Mouse (Mus musculus): ENCODE data around the gene Ccdc180. TPM values are rescaled to one million over a fixed set of nuclear protein-coding genes. Genes with fewer than 3 reads are reported as not detected.

The Ccdc180 gene
- total and polyA plus RNA-seq, 3 experiments = 0.20 TPM; not detected in 2

- Histone ChIP-seq H3K4me2 (ENCODE audit: insufficient read depth, low read depth, poor library complexity, severe bottlenecking) (no peak overlapping the region), H3K9me3 (replicated peaks; ENCODE audit: low read length) (peaks cover 11% of the 10 kb centered on the region), H3K9ac (ENCODE audit: insufficient read depth, low read depth) (no peak overlapping the region), H3K36me3 (replicated peaks in 1 of 2; ENCODE audit: control insufficient read depth in 1 of 2, insufficient read depth in 1 of 2, low read length in 1 of 2) (no peaks in the 10 kb centered on the region), H3K4me1 (ENCODE audit: control insufficient read depth in 1 of 2, insufficient read depth in 2 of 2) (no peaks in the 10 kb centered on the region), H3K27me3 (replicated peaks) (peaks cover 55% of the 10 kb centered on the region), H3K79me2 (replicated peaks; ENCODE audit: control insufficient read depth, extremely low read depth, insufficient read depth, poor library complexity, severe bottlenecking) (no peaks in the 10 kb centered on the region), H3K27ac (ENCODE audit: insufficient read depth, low read depth) (no peak overlapping the region), H3K4me3 (replicated peaks in 1 of 3; ENCODE audit: low read depth in 2 of 3, low read length in 2 of 3, poor library complexity in 1 of 3) (no peak overlapping the region)
- no peak for DNase-seq (ENCODE audit: extremely low read depth)
- in situ Hi-C loops (cut with MboI; ENCODE audit: low pct_ligation_motif_present, low pct_unique_long_range_greater_than_20kb, low sequenced_read_pairs) (no loop called here), dilution Hi-C loops (cut with MboI; ENCODE audit: extremely low pct_ligation_motif_present, extremely low pct_unique_long_range_greater_than_20kb, low sequenced_read_pairs) (no loop called here)
- no peak for TF ChIP-seq CTCF (conservative IDR thresholded peaks at IDR 0.05 in 1 of 2, IDR thresholded peaks at IDR 0.05 in 1 of 2; ENCODE audit: low read depth in 2 of 2, low read length in 2 of 2)
- TF ChIP-seq UBTF (IDR thresholded peaks at IDR 0.05; ENCODE audit: low read depth, low read length) = no peak
- no peak for TF ChIP-seq CHD1 (IDR thresholded peaks at IDR 0.05; ENCODE audit: low read depth, low read length)
- no peak for TF ChIP-seq SIN3A (IDR thresholded peaks at IDR 0.05; ENCODE audit: low read length)
- TF ChIP-seq SMC3 (IDR thresholded peaks at IDR 0.05; ENCODE audit: low read depth, low read length) = no peak
- TF ChIP-seq TCF12 (IDR thresholded peaks at IDR 0.05; ENCODE audit: low read depth, low read length) = no peak
- no peak for TF ChIP-seq MAX (IDR thresholded peaks at IDR 0.05; ENCODE audit: low read length)
- TF ChIP-seq MXI1 (IDR thresholded peaks at IDR 0.05; ENCODE audit: low read depth, low read length) = no peak
- no peak for TF ChIP-seq POLR2AphosphoS2 (IDR thresholded peaks at IDR 0.05; ENCODE audit: low read depth, low read length)
- no peak for TF ChIP-seq PAX5 (IDR thresholded peaks at IDR 0.05; ENCODE audit: low read length)
- no peak for TF ChIP-seq JUN (IDR thresholded peaks at IDR 0.05; ENCODE audit: insufficient read depth, low read depth, low read length)
- no peak for TF ChIP-seq E2F4 (IDR thresholded peaks at IDR 0.05; ENCODE audit: insufficient replicate concordance, low read depth, low read length)
- TF ChIP-seq ZC3H11A (IDR thresholded peaks at IDR 0.05; ENCODE audit: low read depth, low read length) = no peak
- TF ChIP-seq USF1 (IDR thresholded peaks at IDR 0.05; ENCODE audit: low read depth, low read length) = no peak
- no peak for TF ChIP-seq GABPA (IDR thresholded peaks at IDR 0.05; ENCODE audit: insufficient replicate concordance, low read depth, low read length)
- TF ChIP-seq HCFC1 (IDR thresholded peaks at IDR 0.05; ENCODE audit: low read depth, low read length) = no peak
- no peak for TF ChIP-seq NELFE (IDR thresholded peaks at IDR 0.05; ENCODE audit: low read depth, low read length)
- TF ChIP-seq IRF4 (IDR thresholded peaks at IDR 0.05; ENCODE audit: low read depth, low read length) = no peak
- no peak for TF ChIP-seq ELF1 (IDR thresholded peaks at IDR 0.05; ENCODE audit: low read depth, low read length)
Measured at GRCm38 (mm10) chr4:45917091-45917490, 27.0 kb downstream of the Ccdc180 start.

- H3K79me2 ChIP-seq (replicated peaks; ENCODE audit: control insufficient read depth, extremely low read depth, insufficient read depth, poor library complexity, severe bottlenecking) = no peaks in the 10 kb centered on the region
- H3K4me2 ChIP-seq (ENCODE audit: insufficient read depth, low read depth, poor library complexity, severe bottlenecking) = no peak overlapping the region
- H3K27ac ChIP-seq (ENCODE audit: insufficient read depth, low read depth) = no peak overlapping the region
- peaks cover 6% of the 10 kb centered on the region for H3K9me3 ChIP-seq (replicated peaks; ENCODE audit: low read length)
- no peak overlapping the region for H3K9ac ChIP-seq (ENCODE audit: insufficient read depth, low read depth)
- in situ Hi-C loops (cut with MboI; ENCODE audit: low pct_ligation_motif_present, low pct_unique_long_range_greater_than_20kb, low sequenced_read_pairs) (no loop called here), dilution Hi-C loops (cut with MboI; ENCODE audit: extremely low pct_ligation_motif_present, extremely low pct_unique_long_range_greater_than_20kb, low sequenced_read_pairs) (no loop called here)
- no peaks in the 10 kb centered on the region for H3K36me3 ChIP-seq (replicated peaks in 1 of 2; ENCODE audit: control insufficient read depth in 1 of 2, insufficient read depth in 1 of 2, low read length in 1 of 2)
- H3K4me1 ChIP-seq (ENCODE audit: control insufficient read depth in 1 of 2, insufficient read depth in 2 of 2) = no peaks in the 10 kb centered on the region
- no peak for TF ChIP-seq CTCF (conservative IDR thresholded peaks at IDR 0.05 in 1 of 2, IDR thresholded peaks at IDR 0.05 in 1 of 2; ENCODE audit: low read depth in 2 of 2, low read length in 2 of 2)
- TF ChIP-seq POLR2A (IDR thresholded peaks at IDR 0.05; ENCODE audit: low read depth, low read length) = no peak
- no peak for TF ChIP-seq CHD1 (IDR thresholded peaks at IDR 0.05; ENCODE audit: low read depth, low read length)
- TF ChIP-seq ETS1 (conservative IDR thresholded peaks at IDR 0.05; ENCODE audit: low read depth, low read length) = no peak
- TF ChIP-seq PAX5 (IDR thresholded peaks at IDR 0.05; ENCODE audit: low read length) = no peak
- TF ChIP-seq E2F4 (IDR thresholded peaks at IDR 0.05; ENCODE audit: insufficient replicate concordance, low read depth, low read length) = no peak
- TF ChIP-seq MAFK (IDR thresholded peaks at IDR 0.05; ENCODE audit: insufficient replicate concordance, low read length) = no peak
- TF ChIP-seq RAD21 (IDR thresholded peaks at IDR 0.05; ENCODE audit: low read depth, low read length) = no peak
- no peak for TF ChIP-seq GABPA (IDR thresholded peaks at IDR 0.05; ENCODE audit: insufficient replicate concordance, low read depth, low read length)
- TF ChIP-seq KAT2A (IDR thresholded peaks at IDR 0.05; ENCODE audit: insufficient replicate concordance, low read length) = no peak
- TF ChIP-seq BHLHE40 (IDR thresholded peaks at IDR 0.05; ENCODE audit: low read depth, low read length) = no peak
- TF ChIP-seq ZC3H11A (IDR thresholded peaks at IDR 0.05; ENCODE audit: low read depth, low read length) = no peak
- no peak for TF ChIP-seq CHD2 (IDR thresholded peaks at IDR 0.05; ENCODE audit: low read length)
- peaks cover 44% of the 10 kb centered on the region for H3K27me3 ChIP-seq (replicated peaks)
- DNase-seq (ENCODE audit: extremely low read depth) = no peak
- no peak overlapping the region for H3K4me3 ChIP-seq (replicated peaks in 1 of 3; ENCODE audit: low read depth in 2 of 3, low read length in 2 of 3, poor library complexity in 1 of 3)
Measured at GRCm38 (mm10) chr4:45921663-45922435, 31.7 kb downstream of the Ccdc180 start.

Measured in CH12.LX (cell line).